Mouse (Mus musculus): ENCODE measurements at regions not wholly inside any gene's neighbourhood (a gene's known extent, or its start where the extent isn't known, plus 50 kb on each side); places are given as distances from the start of the nearest gene placed in this dataset.

DNA sequence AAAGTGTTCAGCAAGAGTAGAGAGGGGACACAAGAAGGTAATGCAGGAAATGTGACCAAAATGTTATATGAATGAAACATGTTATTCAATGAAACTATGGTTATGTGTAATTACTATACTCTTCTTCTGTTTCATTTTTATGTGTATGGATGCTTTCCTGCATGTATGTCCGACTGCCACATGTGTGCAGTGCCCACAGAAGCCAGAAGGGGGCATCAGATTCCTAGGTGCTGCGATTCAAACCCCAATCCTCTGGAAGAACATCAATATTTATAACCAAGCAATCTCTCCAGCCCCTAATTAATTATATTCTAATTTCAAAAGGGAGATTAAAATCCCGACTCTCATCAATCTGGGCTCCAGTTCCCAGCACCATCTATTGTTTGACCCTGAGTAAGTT, 78.7 kb upstream of the Rbbp6 start:
- Histone ChIP-seq H3K4me3 (ENCODE audit: low read depth, low read length) (no peak overlapping the region), H3K9me3 (ENCODE audit: low read length) (no peaks in the 10 kb centered on the region), H3K4me1 (ENCODE audit: insufficient read depth) (no peaks in the 10 kb centered on the region), H3K4me2 (ENCODE audit: low read depth) (no peak overlapping the region), H3K27ac (ENCODE audit: low read depth, low read length) (no peak overlapping the region), H3K36me3 (ENCODE audit: insufficient read depth) (no peaks in the 10 kb centered on the region), H3K9ac (no peak overlapping the region), H3K27me3 (ENCODE audit: insufficient read depth, low read length) (no peaks in the 10 kb centered on the region)
- ATAC-seq (no peak), DNase-seq (no peak)
- 75% methylated on average over 3 of the region's 3 CpGs for WGBS
- TF ChIP-seq CTCF (IDR thresholded peaks at IDR 0.05; ENCODE audit: low read depth): no peak

DNA sequence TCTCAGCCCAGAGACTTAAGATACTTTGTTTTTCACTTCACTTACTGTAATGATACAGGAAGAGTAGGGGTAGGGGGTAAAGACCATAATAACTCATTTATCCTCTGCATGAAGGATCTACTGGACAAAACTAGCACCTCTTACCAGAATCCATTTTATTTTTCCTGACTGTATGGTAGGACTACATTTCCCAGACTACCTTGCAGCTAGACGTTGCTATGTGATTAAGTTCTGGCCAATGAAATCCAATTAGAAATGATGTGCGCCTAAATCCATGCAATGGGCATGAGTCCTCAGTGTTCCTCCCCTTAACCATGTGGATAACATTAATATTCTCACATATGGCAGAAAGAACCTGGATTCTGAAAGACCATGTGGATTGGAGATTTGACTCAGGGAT, 68.3 kb upstream of the Rbbp6 start:
- Histone ChIP-seq H3K4me3 (ENCODE audit: low read depth, low read length) (no peak overlapping the region), H3K4me1 (ENCODE audit: insufficient read depth) (no peaks in the 10 kb centered on the region), H3K4me2 (ENCODE audit: low read depth) (no peak overlapping the region), H3K9ac (no peak overlapping the region), H3K36me3 (ENCODE audit: insufficient read depth) (no peaks in the 10 kb centered on the region), H3K9me3 (ENCODE audit: low read length) (no peaks in the 10 kb centered on the region), H3K27me3 (ENCODE audit: insufficient read depth, low read length) (no peaks in the 10 kb centered on the region), H3K27ac (ENCODE audit: low read depth, low read length) (no peak overlapping the region)
- 74% methylated on average over 2 of the region's 2 CpGs for WGBS
- TF ChIP-seq CTCF (IDR thresholded peaks at IDR 0.05; ENCODE audit: low read depth): no peak
- no peak for ATAC-seq
- DNase-seq: no peak

DNA sequence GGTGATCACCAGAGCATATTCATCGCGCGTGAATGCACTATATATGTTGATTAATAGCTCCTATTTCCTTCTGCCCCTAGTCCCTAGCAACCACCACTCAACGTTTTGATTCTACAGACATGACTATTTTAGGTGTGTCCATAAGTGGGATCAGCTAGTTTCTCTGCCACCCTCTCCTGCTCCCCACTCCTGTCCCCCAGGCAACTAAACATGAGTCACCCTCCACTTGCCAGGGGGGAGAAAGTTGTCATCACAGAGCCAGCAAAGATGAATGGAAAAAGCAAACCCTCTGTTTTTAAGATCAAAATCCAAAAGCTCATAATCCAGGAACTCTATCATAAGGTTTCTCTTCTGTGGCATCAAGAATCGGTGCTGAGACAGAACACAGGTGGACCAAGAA, 59.4 kb upstream of the Rbbp6 start:
- no peak overlapping the region for H3K27ac ChIP-seq (ENCODE audit: low read depth, low read length)
- WGBS: 92% methylated on average over 5 of the region's 5 CpGs
- TF ChIP-seq CTCF (IDR thresholded peaks at IDR 0.05; ENCODE audit: low read depth): no peak
- H3K9me3 ChIP-seq (ENCODE audit: low read length): no peaks in the 10 kb centered on the region
- H3K4me2 ChIP-seq (ENCODE audit: low read depth): no peak overlapping the region
- no peak overlapping the region for H3K4me3 ChIP-seq (ENCODE audit: low read depth, low read length)
- no peak overlapping the region for H3K9ac ChIP-seq
- ATAC-seq (no peak), DNase-seq (no peak)
- H3K36me3 ChIP-seq (ENCODE audit: insufficient read depth): no peaks in the 10 kb centered on the region
- H3K27me3 ChIP-seq (ENCODE audit: insufficient read depth, low read length): no peaks in the 10 kb centered on the region
- no peaks in the 10 kb centered on the region for H3K4me1 ChIP-seq (ENCODE audit: insufficient read depth)

DNA sequence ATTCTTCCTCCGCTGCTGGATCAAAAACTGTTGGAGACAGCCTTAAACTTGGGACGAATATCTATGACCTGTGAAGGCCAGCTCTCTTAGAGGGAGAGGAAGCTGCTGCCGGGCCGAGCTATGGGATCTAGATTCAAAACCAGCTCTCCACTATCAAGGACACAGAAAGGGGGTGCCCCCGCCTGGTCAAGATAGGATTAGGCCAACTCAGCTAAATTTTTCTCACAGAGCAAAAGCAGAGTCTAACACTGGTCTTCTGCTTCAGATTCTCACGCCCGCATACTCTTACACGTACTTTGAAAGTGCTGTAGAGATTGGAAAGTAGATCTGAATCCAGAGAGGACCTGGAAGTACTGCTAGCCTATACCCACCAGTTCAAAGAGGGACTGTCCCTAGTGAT, 56.2 kb upstream of the Rbbp6 start:
- no peak for ATAC-seq
- H3K27me3 ChIP-seq (ENCODE audit: insufficient read depth, low read length): no peaks in the 10 kb centered on the region

More for the DNA sequence above, 56.2 kb upstream of the Rbbp6 start:
- DNase-seq: no peak
- Histone ChIP-seq H3K4me1 (ENCODE audit: insufficient read depth) (no peaks in the 10 kb centered on the region), H3K4me2 (ENCODE audit: low read depth) (no peak overlapping the region), H3K4me3 (ENCODE audit: low read depth, low read length) (no peak overlapping the region), H3K9ac (no peak overlapping the region), H3K36me3 (ENCODE audit: insufficient read depth) (no peaks in the 10 kb centered on the region), H3K27ac (ENCODE audit: low read depth, low read length) (no peak overlapping the region), H3K9me3 (ENCODE audit: low read length) (no peaks in the 10 kb centered on the region)
- 89% methylated on average over 8 of the region's 8 CpGs for WGBS
- TF ChIP-seq CTCF (IDR thresholded peaks at IDR 0.05; ENCODE audit: low read depth): no peak
